Mouse (Mus musculus) large intestine, adult 2 months (tissue): Measurements from ENCODE around the gene Npnt. TPM values are rescaled to one million over a fixed set of nuclear protein-coding genes. Genes with fewer than 3 reads are reported as not detected.

Experiments used
- DNase-seq: peaks from one replicate; pipeline ENCODE4 v3.0.0-alpha.2; 2012; ENCODE audit warnings: low read depth, low spot score
- WGBS: fragments of 180-500 bp; shearing (Covaris S2); methylation state at CpG from one replicate; pipeline ENCODE4 v1.1.7; 2018; 5-methylcytosine and 5-hydroxymethylcytosine counted together
- polyA plus RNA-seq: library from polyadenylated mRNA; depleted of rRNA; stranded (reverse); fragments of >200 nt; gene quantifications from 2 replicates; pipeline ENCODE4 v1.2.3, GENCODE M21; 2012

The Npnt gene
- polyA plus RNA-seq, 1 experiment, result 11.8 TPM

DNA sequence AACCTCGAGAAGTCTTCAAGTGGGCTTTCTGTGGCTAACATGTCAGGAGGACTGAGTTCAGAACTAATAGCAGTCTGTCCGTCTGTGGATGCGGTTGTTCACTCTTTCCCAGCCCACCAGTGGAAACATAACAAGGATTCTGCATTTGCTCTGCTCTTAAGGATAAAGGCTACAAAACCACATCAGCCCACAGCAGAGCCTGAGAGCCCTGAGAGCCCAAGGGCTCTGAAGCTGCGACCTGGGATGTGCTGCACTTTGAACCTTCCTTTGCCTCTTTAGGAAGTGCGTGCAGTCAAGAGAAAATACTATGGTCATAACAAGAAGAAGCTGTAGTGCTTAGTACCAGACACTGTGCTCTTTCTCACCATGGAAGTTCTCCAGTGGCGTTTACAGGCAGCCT, 7.3 kb downstream of the Npnt start:
- no peak for DNase-seq
- 88% methylated on average over 6 of the region's 6 CpGs for WGBS

DNA sequence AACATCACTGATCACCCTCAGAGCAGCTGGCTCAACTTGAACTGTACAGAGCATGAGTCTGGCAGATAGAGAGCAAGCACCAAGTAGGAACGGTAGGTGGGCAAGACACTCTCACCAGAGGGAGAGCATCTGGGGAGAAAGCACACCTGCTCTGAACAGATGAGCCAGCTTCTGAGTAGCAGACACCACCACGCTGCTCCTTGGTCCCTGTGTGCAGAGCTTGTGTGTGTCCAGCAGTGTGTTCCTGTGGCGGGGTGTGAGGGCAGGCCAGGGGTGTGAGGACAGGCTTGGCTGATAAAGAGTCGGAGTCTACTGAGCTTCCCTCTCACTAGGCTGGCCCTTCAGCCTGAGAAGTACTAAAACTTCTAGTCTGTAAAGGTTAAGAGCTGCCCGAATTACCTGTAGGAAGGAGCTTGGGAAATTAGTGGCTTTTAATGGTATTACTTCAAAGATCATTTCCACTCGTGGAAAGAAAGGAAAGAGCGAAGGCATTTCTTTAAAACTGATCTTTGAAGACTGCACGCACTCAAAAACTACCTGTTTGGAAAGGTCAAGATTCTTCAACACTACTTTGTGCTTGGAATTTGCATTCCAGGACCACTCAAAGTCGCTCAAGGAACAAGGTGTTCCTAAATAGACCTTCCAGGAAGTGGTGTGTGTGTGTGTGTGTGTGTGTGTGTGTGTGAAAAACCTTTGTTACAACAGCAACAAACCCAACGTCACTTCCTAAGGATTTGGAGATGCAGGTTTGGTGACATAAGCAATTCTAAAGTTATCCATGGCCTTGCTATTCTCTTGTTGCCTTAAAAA, 9.7 kb downstream of the Npnt start:
- 85% methylated on average over 10 of the region's 10 CpGs for WGBS
- DNase-seq, result no peak

DNA sequence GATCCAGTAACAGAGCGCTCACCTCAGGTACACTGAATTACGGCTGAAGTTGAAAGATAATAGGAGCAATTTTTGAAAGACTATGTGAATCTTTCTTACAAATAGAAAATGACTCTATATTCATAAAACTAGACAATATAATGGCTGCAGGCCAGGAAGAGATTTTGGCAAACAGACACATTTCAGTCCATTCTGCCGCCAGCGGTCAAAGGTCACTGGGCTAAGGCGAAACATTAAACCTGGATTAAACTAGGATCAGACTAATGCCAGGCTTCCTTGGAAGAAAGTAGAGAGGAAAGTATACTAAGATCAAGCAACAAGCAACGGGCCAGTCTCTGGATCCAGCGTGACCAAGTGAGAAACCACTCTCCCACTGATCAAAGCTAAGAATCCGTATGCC, 11.1 kb downstream of the Npnt start:
- WGBS, result 44% methylated on average over 8 of the region's 8 CpGs
- DNase-seq, result no peak

DNA sequence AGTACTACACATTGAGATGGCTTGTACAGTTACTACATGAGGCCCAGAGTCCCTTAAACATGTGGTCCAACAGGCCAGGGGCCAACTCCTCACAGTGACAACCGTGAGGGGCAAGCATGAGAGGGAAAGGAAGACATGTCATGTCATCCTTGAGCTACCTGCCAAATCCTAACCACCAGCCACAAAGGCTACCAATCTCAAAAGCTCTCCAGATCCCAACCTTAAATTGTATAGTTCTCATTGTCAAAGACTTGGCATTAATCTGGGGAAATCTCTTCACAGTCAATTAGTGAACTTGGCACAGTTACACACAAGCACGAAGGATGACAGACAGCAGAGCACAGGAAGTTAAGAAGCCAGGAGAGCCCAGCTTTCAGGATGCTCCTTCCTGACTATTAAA, 15.4 kb downstream of the Npnt start:
- DNase-seq, result no peak
- WGBS, result 67% methylated on average over 2 of the region's 2 CpGs

DNA sequence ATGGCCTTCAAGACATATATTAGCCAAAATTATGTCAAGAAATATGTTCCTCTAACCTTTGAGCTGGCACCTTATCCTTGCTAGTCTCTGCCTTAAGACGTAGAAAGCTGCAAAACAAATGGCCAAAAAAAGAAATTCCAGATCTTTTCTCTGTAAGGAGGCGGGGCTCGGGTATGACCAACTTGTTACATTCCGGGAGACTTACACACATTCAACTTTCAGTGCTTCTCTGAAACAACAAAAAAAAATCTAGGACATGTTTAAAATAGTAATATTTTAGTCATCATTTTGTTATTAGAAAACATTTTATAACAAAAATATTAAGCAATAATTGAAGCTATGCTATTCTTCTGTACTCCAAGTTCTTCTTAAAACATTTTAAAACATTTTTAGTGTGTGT, 18.6 kb downstream of the Npnt start:
- no peak for DNase-seq
- 79% methylated on average over 4 of the region's 4 CpGs for WGBS

DNA sequence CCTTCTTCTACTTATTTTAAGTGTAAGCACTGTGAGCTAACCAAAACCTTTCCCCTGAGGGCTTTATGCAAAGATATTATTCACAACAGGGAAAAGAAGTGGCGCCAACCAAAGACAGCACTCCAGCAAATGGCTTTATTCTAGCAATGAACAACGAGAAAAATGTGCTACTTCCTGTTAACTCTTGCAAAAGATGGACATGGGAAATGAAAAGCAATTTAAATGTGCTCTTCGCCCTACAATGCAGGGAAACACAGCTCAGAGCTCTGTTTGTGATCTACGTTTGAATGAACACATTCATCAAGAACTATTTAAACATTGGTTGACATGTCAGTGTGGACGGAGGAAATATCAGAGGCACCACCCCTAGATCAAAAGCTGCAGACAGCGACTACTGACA, 20.2 kb downstream of the Npnt start:
- 32% methylated on average over 6 of the region's 6 CpGs for WGBS
- DNase-seq, result no peak

DNA sequence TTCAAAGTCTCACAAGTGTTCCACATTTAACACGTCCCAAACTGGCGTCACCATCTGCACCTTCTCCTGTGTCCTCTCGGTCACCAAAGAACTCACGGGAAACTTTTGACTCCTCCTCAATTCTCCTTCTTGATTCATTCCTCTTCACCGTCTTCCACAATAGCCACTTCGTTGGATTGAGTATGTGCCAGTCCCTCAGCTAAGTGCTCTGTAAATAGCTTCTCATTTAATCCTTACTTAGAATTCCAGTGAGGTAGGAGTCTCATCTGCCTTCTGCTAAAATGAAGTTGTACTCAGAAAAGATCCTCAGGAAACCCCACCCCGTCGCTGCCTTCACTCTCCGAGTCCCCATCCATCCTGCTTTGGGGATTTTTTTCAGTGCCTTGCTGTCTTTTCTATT, 21.9 kb downstream of the Npnt start:
- WGBS, result 86% methylated on average over 9 of the region's 9 CpGs
- no peak for DNase-seq

DNA sequence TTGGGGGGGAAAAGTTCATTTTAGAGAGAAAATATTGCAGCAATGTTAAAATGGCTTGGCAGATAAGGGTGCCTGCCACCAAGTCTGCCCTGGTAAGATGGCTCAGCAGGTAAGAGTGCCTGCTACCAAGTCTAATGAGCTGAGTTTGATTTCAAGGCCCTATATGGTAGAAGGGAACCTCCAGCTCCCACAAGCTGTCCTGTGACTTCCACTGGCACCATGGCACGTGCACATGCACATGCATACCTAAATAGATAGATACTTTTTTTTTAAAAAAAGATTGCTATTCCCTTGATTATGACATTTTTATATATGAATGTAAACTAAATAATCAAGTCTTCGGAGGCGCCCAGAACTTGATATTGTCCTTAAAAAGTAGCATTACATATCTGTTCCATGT, 30.3 kb downstream of the Npnt start:
- DNase-seq, result no peak
- whole genome bisulfite sequencing, result 94% methylated on average over 3 of the region's 3 CpGs

DNA sequence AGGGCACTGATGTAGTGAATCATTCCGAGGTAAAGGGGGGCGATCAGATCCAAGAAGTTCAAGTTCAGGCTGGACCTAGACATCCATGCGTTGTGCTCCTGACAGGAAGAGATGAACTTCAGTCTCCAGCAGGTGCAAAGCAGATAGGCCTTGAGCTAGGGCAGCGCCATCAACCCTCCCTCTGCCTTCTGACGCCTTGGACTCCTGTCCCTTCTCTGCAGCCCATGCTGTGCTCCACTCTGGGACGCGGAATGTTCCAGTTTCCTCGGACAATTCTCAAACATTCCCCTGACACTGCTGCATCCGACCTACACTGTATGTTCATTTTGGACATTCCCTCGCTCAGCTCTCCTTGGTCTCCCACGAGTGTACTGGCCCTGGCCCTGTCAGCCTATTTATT, 30.9 kb downstream of the Npnt start:
- WGBS, result 84% methylated on average over 11 of the region's 11 CpGs
- no peak for DNase-seq

DNA sequence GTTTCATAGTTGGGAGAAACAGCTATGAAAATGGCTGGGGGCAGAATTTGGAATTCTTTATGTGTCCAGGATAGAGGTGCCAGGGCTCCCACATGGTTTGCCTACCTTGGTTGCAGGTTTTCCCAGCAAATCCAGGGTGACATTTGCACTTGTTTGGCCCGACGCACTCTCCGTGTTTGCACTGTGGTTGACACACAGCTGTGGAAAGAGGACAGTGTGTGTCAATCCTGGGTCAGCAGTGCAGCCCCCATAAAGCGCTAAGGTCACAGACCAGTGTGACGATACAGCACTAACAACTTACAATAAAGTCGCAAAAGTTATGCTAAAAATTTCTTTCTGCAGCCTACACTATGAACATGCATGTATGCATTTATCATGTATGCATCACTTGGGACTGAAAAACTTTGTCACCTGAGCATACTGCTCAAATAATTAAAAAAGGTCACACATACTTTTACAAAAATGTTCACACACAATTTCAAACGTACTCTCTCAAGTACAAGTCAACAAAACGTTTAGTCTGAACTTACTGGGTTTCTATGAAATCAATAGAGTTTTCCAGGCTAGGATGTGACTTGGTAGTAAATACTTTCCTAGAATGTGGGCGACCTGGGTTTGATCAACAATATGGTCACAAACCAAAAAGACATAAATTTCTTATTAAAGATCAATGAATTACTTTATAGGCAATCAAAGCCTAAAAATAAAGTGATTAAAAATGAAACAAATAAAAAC, 32.6 kb downstream of the Npnt start:
- WGBS, result 58% methylated on average over 9 of the region's 9 CpGs
- no peak for DNase-seq

DNA sequence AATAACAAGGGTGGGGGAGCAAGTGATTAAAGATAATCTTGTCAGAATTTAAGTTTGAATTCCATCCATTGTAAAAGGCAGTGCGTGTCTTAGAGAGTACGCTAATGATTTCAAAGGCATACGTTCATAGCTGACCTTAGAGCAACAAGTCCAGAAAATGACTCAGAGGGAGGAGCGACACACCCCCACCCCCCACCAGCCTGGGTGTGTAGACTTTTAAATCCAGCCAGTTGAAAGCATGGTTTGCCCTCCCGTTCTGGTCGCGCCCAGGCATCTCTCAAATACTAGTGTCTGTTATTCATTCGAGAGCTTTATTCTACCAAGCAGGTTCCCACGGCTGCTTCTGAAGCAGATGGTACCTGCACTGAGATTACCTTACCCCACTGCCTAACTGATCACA, 34.4 kb downstream of the Npnt start:
- 46% methylated on average over 9 of the region's 9 CpGs for WGBS
- no peak for DNase-seq

DNA sequence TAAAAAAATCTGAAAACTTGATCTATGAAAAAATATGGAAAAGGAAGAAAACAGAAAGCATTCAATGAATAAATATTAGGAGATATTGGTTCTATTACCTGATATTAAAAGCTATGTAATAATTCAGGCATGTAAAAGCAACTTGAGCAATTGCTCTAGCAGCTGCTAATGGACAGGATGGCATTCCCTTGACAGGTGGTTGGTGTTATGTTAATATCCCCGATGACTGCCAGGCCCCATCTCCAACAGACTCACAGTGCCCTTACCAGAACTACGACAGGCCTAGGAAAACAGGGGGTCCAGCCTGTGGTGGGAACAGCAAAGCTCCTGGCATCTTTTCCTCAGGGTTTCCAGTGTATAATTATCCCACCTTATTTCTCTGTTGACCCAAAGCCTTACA, 37.7 kb downstream of the Npnt start:
- WGBS, result 82% methylated on average over 2 of the region's 2 CpGs

DNA sequence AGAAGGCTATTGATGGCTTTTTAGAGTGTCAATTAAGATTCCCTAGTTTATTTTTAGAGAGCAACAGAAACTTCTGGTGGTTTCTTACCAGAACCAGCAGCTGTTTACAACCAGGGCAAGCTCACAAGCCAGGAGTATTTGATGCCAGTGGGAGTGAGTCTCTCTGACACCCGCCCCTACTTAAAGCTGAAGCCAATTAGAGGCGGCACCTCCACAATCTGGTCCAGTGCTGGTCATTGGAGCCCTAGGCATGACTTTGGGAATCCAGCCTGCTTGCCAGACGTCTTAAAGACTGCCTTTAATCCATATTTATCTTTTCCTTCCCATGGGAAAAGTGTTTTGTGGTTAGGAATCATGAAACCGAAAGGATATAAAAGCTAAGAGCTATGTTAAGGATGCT, 38.4 kb downstream of the Npnt start:
- no peak for DNase-seq
- WGBS, result 55% methylated on average over 4 of the region's 4 CpGs

More for the DNA sequence above, 37.7 kb downstream of the Npnt start:
- DNase-seq, result no peak

DNA sequence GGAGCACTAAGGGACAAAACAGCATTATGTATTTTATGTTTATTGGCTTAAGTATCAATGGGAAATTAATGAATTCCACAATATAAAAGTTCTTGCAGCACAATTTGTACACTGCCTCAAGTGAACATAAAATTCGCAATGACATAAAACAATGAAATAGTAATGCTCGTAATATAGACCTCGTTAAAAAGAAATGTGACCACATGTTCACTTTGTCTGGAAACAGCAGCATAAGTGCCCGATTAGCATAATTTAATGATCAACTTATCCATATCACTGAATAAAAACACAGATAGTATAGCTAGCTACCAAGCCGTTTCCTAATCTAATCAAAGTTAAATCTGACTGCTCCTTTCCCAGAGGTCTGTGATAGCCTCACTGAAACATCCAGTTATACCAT, 39.4 kb downstream of the Npnt start:
- WGBS, result 73% methylated on average over 5 of the region's 5 CpGs

DNA sequence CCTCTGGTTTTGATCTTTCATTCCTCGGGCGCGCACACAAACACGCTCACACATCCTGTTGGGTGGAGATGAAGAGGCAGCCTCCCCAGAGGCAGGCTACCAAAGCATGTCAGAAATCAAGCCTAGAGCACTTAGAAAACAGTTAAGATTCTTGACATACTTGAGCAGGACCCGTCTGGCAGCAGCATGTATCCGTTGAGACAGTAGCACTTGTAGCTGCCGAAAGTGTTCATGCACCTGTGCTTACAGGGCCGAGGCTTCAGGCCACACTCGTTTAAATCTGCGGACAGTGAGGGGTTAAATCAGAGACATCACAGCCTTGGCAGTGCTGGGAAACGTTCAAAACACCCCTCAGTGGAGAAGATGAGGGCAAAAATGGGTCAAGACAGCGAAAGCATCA, 40.4 kb downstream of the Npnt start:
- DNase-seq, result no peak
- 53% methylated on average over 12 of the region's 12 CpGs for WGBS

More for the DNA sequence above, 39.4 kb downstream of the Npnt start:
- DNase-seq, result no peak

DNA sequence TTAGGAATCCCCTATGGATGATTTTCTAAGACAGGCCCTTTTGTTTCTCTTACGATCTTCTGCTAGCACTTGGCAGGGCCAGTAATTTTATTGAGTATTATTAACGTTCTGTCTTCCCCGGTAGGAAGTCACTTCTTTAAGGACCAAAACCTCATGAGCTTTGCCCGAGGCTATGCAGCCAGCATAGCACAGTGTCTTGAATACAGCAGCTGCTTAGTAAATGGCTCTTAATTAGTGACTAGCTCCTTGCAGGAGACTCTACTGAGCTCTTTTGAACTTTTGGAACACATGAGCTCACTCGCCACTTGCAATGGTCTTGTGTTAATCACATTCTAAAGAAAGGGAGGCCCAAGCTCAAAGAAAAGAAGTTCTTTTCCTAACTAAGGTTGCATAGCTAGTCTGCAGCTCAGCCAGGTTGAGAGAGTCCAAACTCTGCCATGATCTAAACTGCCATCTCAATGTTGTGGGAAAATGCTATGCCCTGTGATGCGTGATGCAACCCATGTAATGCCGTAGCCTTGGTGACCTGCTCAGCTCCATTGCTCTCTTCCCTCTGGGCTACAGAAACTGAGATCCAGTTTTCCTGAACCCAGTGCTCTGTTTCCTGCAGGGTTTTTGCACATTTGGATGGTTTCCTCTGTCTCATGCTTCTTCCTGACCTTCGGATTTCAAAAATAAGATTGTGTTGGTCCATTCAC, 42.4 kb downstream of the Npnt start:
- DNase-seq, result no peak
- 88% methylated on average over 8 of the region's 8 CpGs for WGBS

DNA sequence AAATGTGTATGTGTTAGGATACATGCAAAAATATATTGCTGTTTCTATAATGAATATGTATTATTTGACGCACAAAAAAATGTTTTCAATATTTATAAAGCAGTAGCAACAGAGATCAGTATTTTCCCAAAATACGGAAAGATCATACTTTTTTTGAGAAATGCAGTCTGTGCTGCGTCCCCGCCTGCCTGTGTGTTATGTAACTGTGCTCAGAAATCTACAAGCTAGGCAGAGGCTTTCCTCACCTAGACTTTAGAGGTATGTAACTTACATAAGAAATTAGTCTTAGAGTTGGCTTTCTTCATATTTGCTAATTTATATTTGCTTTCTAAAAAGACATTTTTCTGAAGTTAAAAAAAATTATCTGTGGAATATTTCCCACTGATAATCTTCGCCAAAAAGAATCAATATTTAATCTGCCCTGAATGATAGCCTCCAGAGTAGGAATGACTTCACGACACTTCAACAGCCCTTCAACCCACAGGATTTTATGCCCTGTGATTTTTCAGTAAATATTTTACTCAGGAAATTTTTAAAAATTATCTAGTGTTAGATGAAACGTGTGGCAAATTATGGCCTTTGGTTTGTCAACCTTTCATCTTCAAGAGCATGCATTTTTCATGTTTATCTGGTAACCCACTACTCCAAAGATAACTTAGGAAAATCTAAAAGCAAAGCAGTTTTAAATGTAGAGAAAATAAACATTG, 44.7 kb downstream of the Npnt start:
- no peak for DNase-seq
- 85% methylated on average over 7 of the region's 7 CpGs for WGBS

DNA sequence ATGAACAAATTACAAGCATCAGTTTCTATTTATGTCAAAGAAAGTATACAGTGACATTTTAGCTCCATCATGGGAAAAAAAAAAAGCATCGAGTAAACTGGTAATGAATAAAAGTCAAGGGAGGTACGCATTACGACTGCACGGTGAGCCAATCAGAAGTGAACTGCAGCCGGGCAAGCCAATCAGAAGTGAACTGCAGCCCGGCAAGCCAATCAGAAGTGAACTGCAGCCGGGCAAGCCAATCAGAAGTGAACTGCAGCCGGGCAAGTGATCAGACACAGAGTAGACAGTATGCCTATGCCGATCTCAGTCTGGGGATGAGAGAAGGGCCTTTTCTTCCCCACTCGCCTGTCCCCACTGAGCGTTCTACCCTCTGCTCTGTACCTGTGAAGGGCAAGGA, 46.7 kb downstream of the Npnt start:
- 96% methylated on average over 11 of the region's 11 CpGs for WGBS
- DNase-seq, result no peak

DNA sequence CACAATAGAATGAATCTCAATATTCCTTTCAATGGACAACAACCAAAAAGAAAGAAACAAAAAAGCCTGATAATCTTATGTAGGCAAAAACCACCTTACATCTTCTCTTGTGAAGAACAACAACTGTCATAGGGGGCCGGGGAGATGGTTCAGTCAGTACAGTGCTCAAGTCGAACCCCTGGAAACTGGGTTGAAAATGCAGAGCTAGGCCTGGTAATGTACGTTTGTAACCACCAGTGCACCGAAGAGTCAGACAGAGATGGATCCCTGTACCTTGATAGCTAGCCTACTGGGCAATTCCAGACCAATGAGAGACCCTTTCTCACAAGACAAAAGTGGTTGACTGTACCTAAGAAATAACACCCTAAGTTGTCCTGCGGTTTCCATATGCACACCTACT, 47.2 kb downstream of the Npnt start:
- 93% methylated on average over 5 of the region's 5 CpGs for WGBS
- DNase-seq, result no peak

DNA sequence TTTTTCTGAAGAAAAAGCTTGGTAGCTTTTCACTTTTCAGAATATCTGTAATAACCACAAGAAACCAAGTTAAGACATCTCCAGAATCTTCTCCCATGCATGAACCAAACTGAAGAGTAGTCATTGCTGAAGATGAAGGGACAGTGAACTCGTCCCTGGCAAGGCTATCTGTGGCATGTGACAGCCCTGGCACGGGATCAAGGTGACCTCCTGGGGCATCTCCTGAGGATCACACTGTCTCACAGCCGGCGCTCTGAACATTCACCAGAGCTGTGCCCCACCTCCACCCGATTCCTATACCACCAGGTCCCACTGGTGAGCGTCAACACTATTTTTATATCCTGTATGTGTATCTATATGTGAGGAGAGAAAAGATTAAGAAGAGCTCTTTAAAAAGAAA, 47.9 kb downstream of the Npnt start:
- 75% methylated on average over 6 of the region's 6 CpGs for WGBS
- DNase-seq, result no peak
